Mouse (Mus musculus) liver, embryonic 14.5 days (tissue): ENCODE results near the gene Pnldc1.

ENCODE experiments used
- CTCF ChIP-seq: IDR thresholded peaks from 2 replicates; pipeline ENCODE4 v1.5.1; 2016; ENCODE audit warnings: antibody characterized with exemption, low read depth, control low read depth
- EP300 ChIP-seq: IDR thresholded peaks from 2 replicates; pipeline ENCODE4 v1.6.1; 2016; ENCODE audit warnings: antibody characterized with exemption, low read depth

DNA sequence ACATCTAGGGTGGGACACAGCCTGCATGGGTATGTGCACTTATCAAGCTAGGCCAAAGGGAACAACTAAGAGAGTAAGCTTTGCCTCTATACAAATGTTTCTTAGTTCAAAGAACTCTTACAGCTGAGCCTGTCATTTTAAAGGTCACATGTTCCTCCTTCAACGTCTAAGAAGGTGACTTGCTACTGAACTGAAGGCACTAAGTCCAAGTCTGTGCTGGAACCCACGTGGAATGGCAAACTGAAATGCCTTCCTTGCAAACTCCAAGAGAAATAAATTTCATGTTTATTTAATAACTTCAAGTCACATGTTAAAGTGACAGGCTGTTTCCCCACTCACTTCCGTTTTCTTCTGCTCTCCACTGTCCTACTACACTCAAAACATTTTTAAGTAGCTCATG lies 52.6 kb downstream of the Pnldc1 start:
- TF ChIP-seq CTCF: no peak
- no peak for TF ChIP-seq EP300
